Mouse (Mus musculus) kidney, postnatal 14 days (tissue): ENCODE results near the gene Tpm1.
A peak's percentile ranks its signal among the peaks of the same experiment; 100 is the strongest.

ENCODE experiments used
- DNase-seq: peaks from one replicate; pipeline ENCODE4 v3.0.0; 2022; ENCODE audit warnings: mixed read lengths

Tpm1 gene

DNA sequence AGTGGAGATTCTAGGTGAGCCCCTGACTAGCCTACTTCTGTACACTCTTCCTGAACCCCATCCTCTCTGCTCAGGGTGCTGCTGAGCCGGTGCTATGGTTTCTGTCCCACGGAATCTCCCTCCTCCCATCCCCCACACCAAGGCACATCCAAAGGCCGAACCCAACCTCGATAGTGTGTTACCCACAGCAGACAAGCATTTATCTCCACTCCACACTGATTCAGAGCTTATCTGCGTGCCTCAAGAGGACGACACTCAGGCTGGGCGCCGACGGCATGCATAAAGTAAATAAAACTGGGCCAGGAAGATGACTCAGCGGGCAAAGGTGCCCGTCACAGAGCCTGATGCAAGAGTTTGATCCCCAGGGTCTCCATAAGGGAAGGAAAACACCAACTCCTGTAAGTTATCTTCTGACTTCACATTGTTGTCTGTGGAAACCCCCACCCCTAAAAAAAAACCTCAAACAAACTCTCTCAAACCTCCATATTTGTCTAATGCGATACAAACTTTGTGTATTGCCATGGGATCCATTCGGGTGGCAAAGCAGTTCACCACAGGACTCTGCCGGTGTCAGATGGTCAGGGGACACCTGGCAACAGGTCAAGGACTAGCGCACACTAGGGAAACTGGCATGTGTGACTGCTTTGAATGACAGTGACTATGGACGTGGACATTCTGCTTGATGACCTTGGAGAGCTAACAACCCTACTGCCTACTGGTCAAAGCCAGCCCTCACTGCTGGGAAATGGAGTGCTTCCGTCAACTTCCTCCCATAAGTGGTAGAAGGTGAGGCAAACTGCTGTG is 24.1 kb downstream of the Tpm1 start:
- DNase-seq: no peak

GRCm38 (mm10) chr9:67023371-67023770 is 25.8 kb downstream of the Tpm1 start:
- DNase-seq: no peak

DNA sequence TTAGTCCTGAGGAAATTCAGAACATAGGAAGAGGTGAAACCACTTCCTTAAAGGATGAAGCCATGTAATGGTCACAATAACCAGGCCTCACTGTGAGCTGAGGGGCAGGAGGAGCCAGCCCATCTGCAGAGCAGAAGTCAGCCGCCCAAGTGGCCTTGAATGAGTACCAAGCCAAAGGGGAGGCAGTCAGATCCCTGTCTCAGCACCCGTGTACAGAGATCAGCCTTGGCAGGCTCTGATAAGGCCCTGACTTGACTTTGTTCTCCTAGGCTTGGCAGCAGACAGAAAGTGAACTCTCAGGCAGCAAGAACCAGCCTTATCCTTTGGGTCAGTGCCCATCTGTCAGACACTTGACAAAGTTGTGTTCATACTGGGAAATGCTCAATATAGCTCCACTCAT is 29.1 kb downstream of the Tpm1 start:
- no peak for DNase-seq

DNA sequence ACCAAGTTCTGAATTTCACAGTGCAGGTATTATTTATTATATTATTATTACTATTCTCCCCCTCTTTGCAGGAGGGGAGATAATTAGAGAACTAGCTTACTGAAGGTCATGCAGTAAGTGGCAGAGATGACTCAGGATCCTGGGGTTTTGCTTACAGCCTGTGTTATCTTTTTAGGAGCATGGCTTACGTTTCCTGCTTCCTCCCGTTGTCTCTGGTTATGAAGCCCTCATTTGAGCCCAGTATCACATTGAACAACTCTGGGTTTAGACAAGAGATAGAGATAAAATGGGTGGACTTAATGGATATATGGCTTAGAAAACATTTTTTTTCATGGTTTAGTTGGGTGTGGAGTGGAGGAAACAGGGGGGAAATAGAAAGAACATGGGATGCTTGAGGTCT is 35.7 kb downstream of the Tpm1 start:
- no peak for DNase-seq

GRCm38 (mm10) chr9:67012470-67012869 is 36.7 kb downstream of the Tpm1 start:
- DNase-seq: no peak

DNA sequence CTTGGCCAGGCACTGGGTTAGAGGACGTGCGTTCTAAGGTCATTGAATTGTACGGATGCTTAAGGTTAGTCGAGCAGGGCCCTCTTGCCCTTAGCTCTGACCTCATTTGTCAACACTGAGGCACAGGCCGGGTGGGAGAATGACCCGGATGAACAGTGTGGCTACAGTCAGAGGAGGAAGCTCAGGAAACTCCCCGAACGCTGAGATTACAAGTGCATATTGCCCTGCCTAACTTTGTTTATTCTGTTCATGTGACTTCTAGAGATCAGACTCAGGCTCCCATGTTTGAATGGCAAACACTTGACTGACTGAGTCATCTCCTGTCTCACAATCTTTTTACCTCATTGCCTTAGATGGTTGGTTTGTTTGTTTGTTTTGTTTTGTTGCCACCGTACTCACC is 37.7 kb downstream of the Tpm1 start:
- DNase-seq: no peak

GRCm38 (mm10) chr9:67008781-67009180 is 40.4 kb downstream of the Tpm1 start:
- no peak for DNase-seq

DNA sequence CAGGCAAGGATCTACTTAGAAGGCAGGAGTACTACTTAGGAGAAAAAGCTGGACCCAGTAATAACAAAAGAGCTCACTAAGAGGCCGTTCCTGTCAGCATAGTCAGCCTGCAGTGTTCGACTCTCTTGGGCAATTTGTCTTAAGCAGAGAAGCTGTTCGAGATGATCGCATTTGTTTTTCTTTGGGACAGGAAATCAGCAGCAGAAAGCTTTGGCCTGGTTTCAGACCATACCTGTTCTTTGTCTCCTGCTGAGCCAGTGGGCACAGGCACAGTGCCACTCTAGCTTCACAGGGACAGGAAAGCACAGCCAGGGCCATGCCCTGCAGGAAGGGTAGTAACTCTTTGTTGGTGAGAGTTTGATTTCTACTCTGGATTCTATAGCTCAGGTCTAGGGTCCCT is 42.8 kb downstream of the Tpm1 start:
- DNase-seq: no peak

DNA sequence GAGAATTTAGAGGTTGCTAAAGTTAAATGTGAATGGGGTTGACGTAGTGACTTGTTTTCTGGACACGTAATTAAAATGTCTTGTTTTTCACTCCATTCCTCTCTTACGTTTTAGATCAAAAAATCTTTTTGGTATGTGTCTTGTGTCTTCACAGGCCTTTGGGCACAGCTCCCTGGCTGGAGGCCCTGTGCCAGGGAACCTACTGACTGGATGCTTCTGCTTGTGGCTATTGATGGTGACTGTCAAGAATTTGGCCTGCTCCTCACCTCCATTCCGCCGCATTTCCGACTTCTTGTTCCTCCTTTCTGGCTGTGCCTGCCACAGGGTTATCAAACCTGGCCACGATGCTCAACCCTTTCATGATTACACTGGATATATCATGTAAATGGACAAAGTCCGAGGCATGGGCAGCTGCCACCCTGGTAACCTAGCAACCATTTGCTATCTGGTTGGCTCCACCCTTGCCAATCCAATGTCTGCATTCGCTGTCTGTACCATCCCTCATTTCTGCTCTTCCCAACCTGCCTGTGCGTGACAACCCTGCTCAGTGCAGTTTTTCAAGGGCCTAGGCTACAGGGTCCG is 44.0 kb downstream of the Tpm1 start:
- no peak for DNase-seq

GRCm38 (mm10) chr9:67003656-67004055 is 45.5 kb downstream of the Tpm1 start:
- DNase-seq: peak; percentile 24

GRCm38 (mm10) chr9:67003156-67003555 is 46.0 kb downstream of the Tpm1 start:
- DNase-seq: no peak

DNA sequence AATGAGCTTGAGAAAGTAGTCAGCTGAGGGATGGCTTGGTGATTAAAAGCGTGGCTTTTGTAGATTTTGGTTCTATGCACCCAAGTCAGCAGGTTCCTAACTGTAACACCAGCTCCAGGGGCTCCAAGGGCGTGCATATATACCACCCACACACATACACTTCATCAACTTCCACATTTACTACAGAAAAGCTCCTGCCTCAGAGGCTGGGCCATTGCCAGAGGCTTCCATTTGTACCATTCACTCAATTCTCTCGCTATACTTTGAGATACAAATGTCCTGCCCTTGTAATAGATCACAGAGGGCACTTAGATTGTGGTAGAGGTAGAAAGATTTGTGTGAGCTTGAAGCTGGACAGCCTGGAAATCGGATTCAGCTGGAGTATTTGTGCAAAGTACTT is 47.7 kb downstream of the Tpm1 start:
- DNase-seq: no peak

GRCm38 (mm10) chr9:67001050-67001449 is 48.2 kb downstream of the Tpm1 start:
- DNase-seq: peak; percentile 88

GRCm38 (mm10) chr9:66999698-67000097 is 49.5 kb downstream of the Tpm1 start:
- DNase-seq: no peak

DNA sequence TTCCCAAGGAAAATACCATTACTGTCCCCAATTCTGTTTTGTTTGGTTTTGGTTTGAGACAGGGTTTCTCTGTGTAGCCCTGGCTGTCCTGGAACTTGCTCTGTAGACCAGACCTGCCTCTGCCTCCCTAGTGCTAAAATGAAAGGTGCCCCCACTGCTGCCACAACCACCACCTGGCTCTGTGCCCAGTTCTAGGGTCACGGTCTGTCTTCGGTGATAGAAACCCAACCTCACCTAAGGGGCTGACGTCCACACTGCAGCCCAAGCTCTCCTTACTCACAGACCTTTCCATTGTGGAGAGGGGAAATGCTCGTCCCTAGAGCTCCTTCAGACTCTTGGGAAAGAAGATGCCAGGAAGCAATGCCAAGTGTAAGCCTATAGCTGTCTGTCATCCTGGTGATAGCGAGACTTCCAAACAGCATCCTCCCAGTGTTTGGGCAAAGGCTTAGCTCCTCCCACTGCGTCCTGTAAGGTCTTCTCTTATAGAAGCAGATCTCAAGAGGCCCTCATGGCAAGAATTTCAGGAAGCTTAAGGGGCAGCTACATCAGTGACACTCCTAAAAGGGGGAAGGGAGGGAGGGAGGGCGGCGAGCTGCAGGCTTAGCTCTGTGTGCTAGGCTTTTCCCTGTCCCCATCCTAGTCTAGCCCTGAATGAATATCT is 57.3 kb downstream of the Tpm1 start:
- DNase-seq: no peak

DNA sequence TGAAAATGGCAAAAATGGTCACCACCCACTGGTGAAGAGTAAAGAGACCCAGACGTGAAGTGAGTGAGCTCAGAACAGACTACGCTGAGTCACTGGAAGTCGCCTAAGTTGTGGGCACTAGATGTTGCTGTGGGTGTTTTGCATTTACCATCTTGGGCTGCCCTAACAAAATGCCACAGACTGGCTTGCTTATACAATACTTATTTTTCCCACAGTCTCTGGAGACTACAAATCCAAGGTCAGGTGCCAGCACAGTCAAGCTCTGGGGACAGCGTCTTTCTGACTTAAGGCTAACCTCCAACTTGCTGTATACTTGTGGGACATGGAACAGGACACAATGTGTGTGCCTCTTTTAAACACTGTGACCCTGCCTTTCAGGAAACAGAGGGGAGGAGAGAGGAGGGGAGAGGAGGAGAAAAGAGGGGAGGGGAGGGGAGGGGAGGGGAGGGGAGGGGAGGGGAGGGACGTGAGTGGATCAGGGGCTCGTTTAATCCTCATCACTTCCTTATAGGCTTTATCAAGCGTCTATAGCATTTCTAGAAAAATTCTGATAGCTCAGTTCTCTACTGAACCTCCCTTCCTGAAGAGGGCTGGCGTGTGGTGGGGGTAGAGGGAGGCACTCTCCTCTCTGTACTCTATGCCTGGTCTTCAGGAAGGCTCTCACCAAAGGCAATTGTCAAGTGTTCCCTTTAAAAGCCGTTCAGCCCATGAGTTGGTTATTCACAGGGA is 58.0 kb downstream of the Tpm1 start:
- DNase-seq: no peak

- no peak for DNase-seq
Observed at GRCm38 (mm10) chr9:66990046-66990445, 59.2 kb downstream of the Tpm1 start.

GRCm38 (mm10) chr9:66989581-66989980 is 59.6 kb downstream of the Tpm1 start:
- DNase-seq: no peak

DNA sequence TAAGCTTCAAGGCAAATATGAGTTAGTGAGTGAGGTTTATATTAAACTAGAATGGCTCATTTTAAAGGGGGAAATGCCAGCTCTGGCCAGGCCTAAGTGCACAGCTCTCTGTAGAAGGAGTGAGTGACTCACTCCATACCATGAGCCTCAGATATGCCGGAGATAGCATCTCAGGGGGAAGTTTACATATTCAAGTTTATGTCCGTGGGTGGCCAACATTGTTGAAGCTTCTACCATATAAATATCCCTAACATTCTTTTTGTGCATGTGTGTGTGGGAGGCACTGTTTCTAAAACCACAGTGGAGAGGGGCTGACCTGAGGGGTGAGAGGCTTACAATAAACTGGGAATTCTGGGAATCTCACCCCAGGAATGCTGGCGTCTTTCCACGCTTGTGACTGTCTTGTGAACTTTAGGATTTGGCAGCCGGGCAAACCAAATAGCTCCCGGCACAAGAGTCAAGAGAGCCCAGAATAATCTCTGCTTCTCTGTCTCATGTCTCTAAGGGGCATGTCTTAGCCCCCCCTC is 60.3 kb downstream of the Tpm1 start:
- DNase-seq: peak; percentile 85

DNA sequence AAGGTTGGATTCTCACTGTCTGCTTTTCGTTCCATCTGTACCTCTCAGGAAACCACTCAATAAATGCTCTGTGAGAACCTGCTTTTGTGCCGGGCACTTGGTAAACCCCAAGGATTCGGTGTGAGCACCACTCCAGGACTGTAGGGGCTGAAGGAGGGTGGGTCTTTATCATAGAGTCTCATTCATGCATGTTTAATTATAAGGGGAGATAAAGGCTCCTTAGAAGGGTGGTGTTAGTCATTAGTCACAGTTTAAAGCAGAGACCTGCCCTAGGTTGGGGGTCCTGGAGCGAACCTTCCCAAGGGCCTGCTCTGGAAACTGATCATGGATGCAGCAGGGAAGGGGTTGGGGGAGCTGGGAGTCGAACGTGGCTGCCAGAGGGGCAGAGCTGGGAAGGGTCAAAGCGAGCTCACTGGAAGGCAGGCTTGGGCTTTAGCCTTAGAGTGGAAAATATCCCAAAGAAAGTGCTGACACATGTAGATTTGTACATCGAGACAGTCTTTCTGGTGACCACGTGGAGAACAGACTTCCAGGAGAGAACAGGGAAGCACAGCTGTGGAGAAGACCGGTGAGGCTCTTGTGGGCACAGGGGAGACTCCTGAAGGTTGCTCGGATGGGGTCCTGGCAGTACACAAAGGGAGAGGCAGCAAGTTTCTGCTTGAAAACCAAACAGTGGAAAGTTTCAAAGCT is 60.9 kb downstream of the Tpm1 start:
- DNase-seq: no peak

DNA sequence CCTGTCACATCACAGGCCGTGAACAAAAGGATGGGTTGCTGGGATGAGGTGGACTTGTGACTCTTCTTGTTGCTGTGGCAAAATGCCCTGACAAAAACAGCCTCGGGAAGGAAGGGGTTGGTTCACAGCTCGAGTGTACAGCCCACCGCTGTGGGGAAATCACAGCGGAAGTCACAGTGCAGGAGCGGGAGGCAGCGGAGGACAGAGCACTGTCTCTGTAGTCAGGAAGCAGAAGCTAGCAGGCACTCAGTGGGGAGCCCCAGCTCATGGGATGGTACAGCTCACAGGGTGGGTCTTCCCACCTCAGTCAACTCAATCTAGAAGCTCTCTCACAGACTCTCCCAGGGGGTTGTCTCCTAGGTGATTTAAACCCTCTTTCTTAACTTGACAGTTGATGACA is 63.8 kb downstream of the Tpm1 start:
- DNase-seq: no peak

- no peak for DNase-seq
Observed at GRCm38 (mm10) chr9:66982085-66982484, 67.1 kb downstream of the Tpm1 start.

- DNase-seq: peak; percentile 77
Observed at GRCm38 (mm10) chr9:66980458-66980857, 68.7 kb downstream of the Tpm1 start.
